Mouse (Mus musculus): ENCODE results near the gene Rtn4rl1.
"Not testable (repeated sequence)": the region's sequence is repeated elsewhere in the genome, so short reads cannot be mapped to it uniquely, and the experiment has no call there.

Gene Rtn4rl1

GRCm38 (mm10) chr11:75165441-75166192 lies 28.0 kb upstream of the Rtn4rl1 start:
- peak; percentile 76 to 85 for DNase-seq (ENCODE audit: low spot score in 2 of 2)

- no peak for DNase-seq (ENCODE audit: low spot score in 2 of 2)
Measured at GRCm38 (mm10) chr11:75166193-75166842, 27.3 kb upstream of the Rtn4rl1 start.

- peak in 1 of 2 experiments; percentile 43 for DNase-seq (ENCODE audit: low spot score in 2 of 2)
Measured at GRCm38 (mm10) chr11:75166861-75167642, 26.5 kb upstream of the Rtn4rl1 start.

- DNase-seq (ENCODE audit: low spot score in 2 of 2) = peak in 1 of 2 experiments; percentile 39
Measured at GRCm38 (mm10) chr11:75167643-75168589, 25.7 kb upstream of the Rtn4rl1 start.

- peak; percentile 86 to 90 for DNase-seq (ENCODE audit: low spot score in 2 of 2)
Measured at GRCm38 (mm10) chr11:75168590-75169361, 24.8 kb upstream of the Rtn4rl1 start.

GRCm38 (mm10) chr11:75169405-75170080 lies 24.0 kb upstream of the Rtn4rl1 start, which contains the start of gene Hic1:
Gene Hic1 (minus strand): TSS chr11:75169519.
- no peak for DNase-seq (ENCODE audit: low spot score in 2 of 2)

GRCm38 (mm10) chr11:75170136-75170751 lies 23.3 kb upstream of the Rtn4rl1 start:
- DNase-seq (ENCODE audit: low spot score in 2 of 2) = peak; percentile 85 to 92

GRCm38 (mm10) chr11:75171186-75171865 lies 22.3 kb upstream of the Rtn4rl1 start:
- no peak for DNase-seq (ENCODE audit: low spot score in 2 of 2)

- DNase-seq (ENCODE audit: low spot score in 2 of 2) = no peak
Measured at GRCm38 (mm10) chr11:75172151-75173094, 21.2 kb upstream of the Rtn4rl1 start.

GRCm38 (mm10) chr11:75173095-75173798 lies 20.3 kb upstream of the Rtn4rl1 start:
- DNase-seq (ENCODE audit: low spot score in 2 of 2) = peak; percentile 78 to 81

- no peak for DNase-seq (ENCODE audit: low spot score in 2 of 2)
Measured at GRCm38 (mm10) chr11:75173799-75174165, 19.8 kb upstream of the Rtn4rl1 start.

- DNase-seq (ENCODE audit: low spot score in 2 of 2) = not testable (repeated sequence)
Measured at GRCm38 (mm10) chr11:75174574-75174973, 19.0 kb upstream of the Rtn4rl1 start.

- no peak for DNase-seq (ENCODE audit: low spot score in 2 of 2)
Measured at GRCm38 (mm10) chr11:75178011-75178410, 15.6 kb upstream of the Rtn4rl1 start.

GRCm38 (mm10) chr11:75178672-75179208 lies 14.8 kb upstream of the Rtn4rl1 start, which contains the start of gene Ovca2:
Gene Ovca2 (minus strand): TSS chr11:75178835.
- peak; percentile 87 to 90 for DNase-seq (ENCODE audit: low spot score in 2 of 2)

- DNase-seq (ENCODE audit: low spot score in 2 of 2) = no peak
Measured at GRCm38 (mm10) chr11:75183917-75184570, 9.5 kb upstream of the Rtn4rl1 start.

GRCm38 (mm10) chr11:75184573-75184972 lies 9.0 kb upstream of the Rtn4rl1 start:
- DNase-seq (ENCODE audit: low spot score in 2 of 2) = no peak
